Mouse (Mus musculus) hindbrain, postnatal 0 days (tissue): ENCODE results near the gene Bcap31. TPM values are rescaled to one million over a fixed set of nuclear protein-coding genes. Genes with fewer than 3 reads are reported as not detected.
A peak's percentile ranks its signal among the peaks of the same experiment; 100 is the strongest.

ENCODE experiments used
- ATAC-seq: fragments of 200-750 bp; cut with Nextera tagmentation; 2 replicates; pipeline ENCODE4 v1.8.0; 2017; ENCODE audit warnings: mild to moderate bottlenecking, moderate TSS enrichment, moderate library complexity
- DNase-seq: peaks from one replicate; pipeline ENCODE4 v3.0.0-alpha.2; 2015; ENCODE audit warnings: low spot score
- H3K27ac ChIP-seq: fragments of 300-500 bp; sonication (generic); 2 replicates; pipeline ENCODE4 v1.5.1; 2014; ENCODE audit warnings: mild to moderate bottlenecking
- H3K27me3 ChIP-seq: fragments of 300-500 bp; sonication (generic); 2 replicates; pipeline ENCODE4 v1.6.1; 2014; ENCODE audit warnings: low read length, mixed read lengths; ENCODE audit not compliant: insufficient read depth
- H3K36me3 ChIP-seq: fragments of 300-500 bp; sonication (generic); 2 replicates; pipeline ENCODE4 v1.6.1; 2014; ENCODE audit warnings: low read length, mixed read lengths; ENCODE audit not compliant: insufficient read depth
- H3K4me1 ChIP-seq: fragments of 300-500 bp; sonication (generic); 2 replicates; pipeline ENCODE4 v1.6.1; 2014; ENCODE audit warnings: antibody characterized with exemption, low read length, mixed read lengths; ENCODE audit not compliant: insufficient read depth
- H3K4me2 ChIP-seq: fragments of 300-500 bp; sonication (generic); 2 replicates; pipeline ENCODE4 v1.6.1; 2014; ENCODE audit warnings: low read depth, mild to moderate bottlenecking, low read length, moderate library complexity, mixed read lengths
- H3K4me3 ChIP-seq: fragments of 300-500 bp; sonication (generic); 2 replicates; pipeline ENCODE4 v1.5.1; 2014; ENCODE audit warnings: low read length
- H3K9ac ChIP-seq: fragments of 300-500 bp; sonication (generic); replicated peaks from 2 replicates; pipeline ENCODE4 v1.6.1; 2014; ENCODE audit warnings: mild to moderate bottlenecking, low read length, moderate library complexity, mixed read lengths
- H3K9me3 ChIP-seq: fragments of 300-500 bp; sonication (generic); 2 replicates; pipeline ENCODE4 v1.6.1; 2016; ENCODE audit warnings: low read length, mixed read lengths
- CTCF ChIP-seq: IDR thresholded peaks from 2 replicates; pipeline ENCODE4 v1.5.1; 2016; ENCODE audit warnings: antibody characterized with exemption, control low read depth, low read depth
- WGBS: fragments of 180-500 bp; shearing (Covaris S2); extraction: QIAGEN DNeasy Blood & Tissue Kit; methylation state at CpG from one replicate; pipeline ENCODE4 v1.1.7; 2014; 5-methylcytosine and 5-hydroxymethylcytosine counted together
- polyA plus RNA-seq: library from polyadenylated mRNA; unstranded; fragments of >200 nt; fragmentation: Nextera tagmentation; extraction: Ambion mirVana; gene quantifications from 2 replicates; pipeline ENCODE4 v1.2.1, GENCODE M21; 2015
- total RNA-seq: library from RNA; depleted of rRNA; stranded (reverse); fragments of >200 nt; gene quantifications from 2 replicates; pipeline ENCODE4 v1.2.3, GENCODE M21; 2014

The Bcap31 gene
- total and polyA plus RNA-seq, 2 experiments from 2014 or later, result 50.1 to 150 TPM

DNA sequence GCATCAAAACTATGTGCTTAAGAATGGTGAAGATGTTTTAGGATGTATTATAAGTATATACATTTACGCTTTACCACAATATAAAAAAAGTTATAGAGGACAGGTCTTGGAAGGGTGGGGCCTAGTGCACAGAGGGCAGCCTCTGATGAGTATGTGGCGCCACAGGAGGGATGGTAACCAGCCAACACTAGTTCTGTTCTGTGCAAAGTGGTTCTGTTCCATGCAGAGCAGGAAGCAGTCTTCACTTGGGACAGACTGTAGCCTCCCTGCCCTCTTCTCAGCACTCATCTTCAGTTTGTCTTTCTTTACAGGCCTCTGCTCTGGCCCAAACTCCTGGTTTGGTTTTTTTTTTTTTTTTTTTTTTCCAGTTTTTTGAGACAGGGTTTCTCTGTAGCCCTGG is 31.8 kb downstream of the Bcap31 start:
- H3K9me3 ChIP-seq, result no peaks in the 10 kb centered on the region
- TF ChIP-seq CTCF, result no peak
- no peaks in the 10 kb centered on the region for H3K4me1 ChIP-seq
- H3K36me3 ChIP-seq, result peaks cover 8% of the 10 kb centered on the region; the same call in 1 of the 2 replicates
- DNase-seq (no peak), ATAC-seq (no peak)
- H3K9ac ChIP-seq, result no peak overlapping the region
- no peak overlapping the region for H3K27ac ChIP-seq
- H3K27me3 ChIP-seq, result no peaks in the 10 kb centered on the region
- no peak overlapping the region for H3K4me2 ChIP-seq
- no peak overlapping the region for H3K4me3 ChIP-seq
- WGBS, result 79% methylated on average over 2 of the region's 2 CpGs

DNA sequence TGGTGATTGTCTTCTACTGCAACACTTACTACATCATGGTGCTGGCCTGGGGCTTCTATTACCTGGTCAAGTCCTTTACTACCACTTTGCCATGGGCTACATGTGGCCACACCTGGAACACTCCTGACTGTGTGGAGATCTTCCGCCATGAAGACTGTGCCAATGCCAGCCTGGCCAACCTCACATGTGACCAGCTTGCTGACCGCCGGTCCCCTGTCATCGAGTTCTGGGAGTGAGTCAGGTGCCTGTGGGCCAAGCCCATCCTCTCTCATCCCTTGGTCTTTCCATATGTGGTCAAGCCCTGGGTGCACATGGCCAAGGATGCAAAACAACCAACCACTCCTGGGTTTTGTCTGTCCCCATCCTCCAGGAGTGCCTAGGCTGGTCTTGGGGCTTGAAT is 39.3 kb downstream of the Bcap31 start:
- Histone ChIP-seq H3K27ac (no peak overlapping the region), H3K4me1 (no peaks in the 10 kb centered on the region), H3K4me3 (no peak overlapping the region), H3K36me3 (no peaks in the 10 kb centered on the region), H3K4me2 (no peak overlapping the region), H3K9me3 (no peaks in the 10 kb centered on the region), H3K27me3 (no peaks in the 10 kb centered on the region), H3K9ac (no peak overlapping the region)
- 96% methylated on average over 4 of the region's 4 CpGs for WGBS
- DNase-seq (no peak), ATAC-seq (no peak)
- TF ChIP-seq CTCF, result no peak

GRCm38 (mm10) chrX:73675231-73675630 is 40.7 kb downstream of the Bcap31 start:
- Histone ChIP-seq H3K36me3 (no peaks in the 10 kb centered on the region), H3K4me3 (0 out of 2 replicates have a peak overlapping the region, but pooled peaks have one; percentile 58), H3K9ac (no peak overlapping the region; the same call in 1 of the 2 replicates), H3K4me2 (peak overlapping the region; percentile 65), H3K27ac (no peak overlapping the region), H3K9me3 (no peaks in the 10 kb centered on the region), H3K27me3 (no peaks in the 10 kb centered on the region), H3K4me1 (no peaks in the 10 kb centered on the region)
- no peak for TF ChIP-seq CTCF
- DNase-seq (no peak), ATAC-seq (no peak)
- WGBS, result 74% methylated on average over 2 of the region's 2 CpGs

DNA sequence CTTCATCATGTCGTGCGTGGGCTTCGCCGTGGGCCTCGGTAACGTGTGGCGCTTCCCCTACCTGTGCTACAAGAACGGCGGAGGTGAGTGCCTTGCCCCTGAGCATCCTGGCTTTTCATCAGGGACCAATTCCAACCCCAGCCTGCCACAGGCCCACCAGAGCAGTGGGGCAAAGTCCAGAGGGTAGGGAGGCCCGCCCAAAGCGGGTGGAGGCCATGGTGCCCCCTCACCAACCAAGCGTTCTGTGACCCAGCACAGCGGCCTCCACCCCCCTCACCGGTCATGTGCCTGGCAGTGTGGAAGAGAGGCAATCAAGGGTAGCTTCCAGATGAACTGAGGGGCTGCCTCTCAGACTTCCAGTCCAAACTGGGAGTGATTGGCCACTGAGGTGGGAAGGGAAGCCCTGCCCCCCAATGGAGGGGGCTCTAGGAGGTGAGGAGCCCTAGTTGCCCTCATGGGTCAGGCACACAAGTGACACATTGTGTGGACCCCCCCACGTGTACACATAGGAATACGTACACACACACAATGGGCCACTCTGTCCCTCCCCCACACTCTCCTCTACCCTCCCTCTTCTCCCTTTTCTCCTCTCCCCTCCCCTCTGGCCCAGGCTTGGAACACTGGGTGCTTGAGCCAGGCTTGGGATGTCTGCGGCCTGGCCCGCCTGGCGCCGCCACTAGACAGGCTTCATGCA is 41.9 kb downstream of the Bcap31 start:
- Histone ChIP-seq H3K4me1 (no peaks in the 10 kb centered on the region), H3K9ac (peak overlapping the region; percentile 74), H3K9me3 (no peaks in the 10 kb centered on the region), H3K4me2 (peak overlapping the region; percentile 65), H3K36me3 (no peaks in the 10 kb centered on the region), H3K4me3 (peak overlapping the region; percentile 58), H3K27ac (peak overlapping the region; percentile 73; the same call in 1 of the 2 replicates), H3K27me3 (no peaks in the 10 kb centered on the region)
- WGBS, result 28% methylated on average over 20 of the region's 20 CpGs
- peak; percentile 36 for DNase-seq
- peak; percentile 68 for ATAC-seq
- TF ChIP-seq CTCF, result no peak

- DNase-seq (peak; percentile 8), ATAC-seq (peak; percentile 3; the same call in 1 of the 2 replicates)
- peak overlapping the region; percentile 58 for H3K4me3 ChIP-seq
- no peak for TF ChIP-seq CTCF
- H3K4me2 ChIP-seq, result peak overlapping the region; percentile 65
- no peaks in the 10 kb centered on the region for H3K36me3 ChIP-seq
- peak overlapping the region; percentile 73 for H3K27ac ChIP-seq
- H3K9me3 ChIP-seq, result no peaks in the 10 kb centered on the region
- no peaks in the 10 kb centered on the region for H3K27me3 ChIP-seq
- no peaks in the 10 kb centered on the region for H3K4me1 ChIP-seq
- 33% methylated on average over 30 of the region's 42 CpGs for WGBS
- H3K9ac ChIP-seq, result peak overlapping the region; percentile 74
These were observed 42.4 kb downstream of the Bcap31 start for GRCm38 (mm10) chrX:73673619-73673967.

DNA sequence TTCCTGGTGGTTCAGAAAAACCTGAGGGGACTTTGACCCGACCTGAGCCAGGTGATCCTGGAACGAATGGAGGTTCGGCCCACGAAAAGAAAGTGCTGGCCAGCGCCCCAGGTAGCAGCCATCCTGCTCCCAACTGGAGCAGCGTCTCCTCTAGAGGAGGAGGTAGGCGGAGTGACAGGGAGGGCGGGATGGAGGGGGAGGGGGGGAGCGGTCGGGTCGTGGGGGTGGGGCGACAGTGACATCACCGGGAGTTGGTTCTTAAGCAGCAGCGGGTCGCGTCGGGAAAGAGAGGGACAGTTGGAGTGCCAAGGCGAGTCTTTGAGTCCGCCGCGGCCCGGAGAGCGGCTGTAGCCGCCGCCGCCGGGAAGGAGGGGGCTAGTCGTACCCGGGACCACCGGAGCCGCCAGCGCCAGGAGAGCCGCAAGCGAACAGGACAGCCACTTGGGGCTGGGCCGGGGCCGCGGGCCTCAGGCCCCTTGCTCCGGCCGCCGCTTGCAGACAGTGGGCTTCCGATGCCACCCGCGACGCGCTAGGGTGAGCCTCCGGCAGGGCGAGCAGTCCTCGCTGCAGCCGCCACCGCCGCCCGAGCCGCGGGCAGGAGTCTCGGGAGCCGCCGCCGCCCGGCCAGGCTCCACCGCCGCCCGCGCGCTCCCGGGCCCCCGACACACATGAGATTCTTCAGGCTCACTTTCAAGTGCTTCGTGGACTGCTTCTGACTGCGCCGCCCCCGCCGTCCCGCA is 42.9 kb downstream of the Bcap31 start, which contains the start of gene Slc6a8:
Gene Slc6a8, plus strand, starts transcription at position 272 of the 740 bp plus-strand sequence.
- H3K27me3 ChIP-seq, result no peaks in the 10 kb centered on the region
- peak within 1 kb of the TSS; percentile 73 for H3K27ac ChIP-seq
- DNase-seq (peak; percentile 78), ATAC-seq (peak; percentile 77)
- peak within 1 kb of the TSS; percentile 65 for H3K4me2 ChIP-seq
- 25% methylated on average over 40 of the region's 72 CpGs for WGBS
- no peak for TF ChIP-seq CTCF
- peak within 1 kb of the TSS; percentile 58 for H3K4me3 ChIP-seq
- no peaks in the 10 kb centered on the region for H3K36me3 ChIP-seq
- no peaks in the 10 kb centered on the region for H3K4me1 ChIP-seq
- H3K9ac ChIP-seq, result peak within 1 kb of the TSS; percentile 74
- H3K9me3 ChIP-seq, result no peaks in the 10 kb centered on the region

- ATAC-seq, result peak; percentile 58
- H3K9ac ChIP-seq, result no peak overlapping the region
- peak; percentile 64 for TF ChIP-seq CTCF
These were observed 43.9 kb downstream of the Bcap31 start for GRCm38 (mm10) chrX:73672031-73672431.

More at GRCm38 (mm10) chrX:73672031-73672431, 43.9 kb downstream of the Bcap31 start:
- peak overlapping the region; percentile 65; the same call in 1 of the 2 replicates for H3K4me2 ChIP-seq
- H3K27ac ChIP-seq, result no peak overlapping the region
- 60% methylated on average over 4 of the region's 4 CpGs for WGBS
- no peaks in the 10 kb centered on the region for H3K4me1 ChIP-seq
- no peaks in the 10 kb centered on the region for H3K36me3 ChIP-seq
- H3K9me3 ChIP-seq, result no peaks in the 10 kb centered on the region
- no peaks in the 10 kb centered on the region for H3K27me3 ChIP-seq
- peak; percentile 63 for DNase-seq
- H3K4me3 ChIP-seq, result no peak overlapping the region
